Mouse (Mus musculus): ENCODE data around the gene Rnf167. TPM values are rescaled to one million over a fixed set of nuclear protein-coding genes. Genes with fewer than 3 reads are reported as not detected.

Rnf167 gene
- polyA plus RNA-seq, 1 experiment from 2014 or later = 129 TPM

DNA sequence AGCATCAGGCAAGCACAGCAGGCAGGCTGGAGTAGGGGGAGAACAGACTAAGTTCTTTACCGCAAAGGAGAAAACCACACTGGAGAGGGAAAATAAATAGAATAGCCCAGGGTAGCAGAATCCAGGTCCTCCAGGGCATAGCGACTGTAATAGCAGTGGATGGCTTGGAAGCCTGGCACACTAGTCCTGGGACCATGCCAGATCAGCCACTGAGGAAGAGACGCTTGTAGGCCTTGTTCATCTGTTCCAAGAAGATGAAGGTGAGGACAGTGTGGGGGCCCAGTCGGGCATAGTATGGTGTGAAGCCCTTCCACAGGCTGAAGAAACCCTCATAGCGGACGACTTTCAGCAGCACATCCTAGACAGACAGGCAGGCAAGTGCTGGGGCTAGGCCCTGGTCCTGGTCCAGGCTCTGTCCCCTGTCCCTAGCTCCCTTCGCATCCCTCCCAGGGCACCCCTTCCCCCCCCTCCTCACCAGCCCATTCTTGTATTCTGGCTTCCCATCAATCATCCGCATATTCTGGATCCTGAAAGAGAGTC, 2.4 kb upstream of the Rnf167 start:
- Histone ChIP-seq H3K4me2 (ENCODE audit: low read depth, low read length) (no peak overlapping the region), H3K36me3 (ENCODE audit: control insufficient read depth, insufficient read depth, low read length) (peaks cover 25% of the 10 kb centered on the region), H3K9me3 (ENCODE audit: control insufficient read depth, low read length) (no peaks in the 10 kb centered on the region), H3K4me1 (replicated peaks; ENCODE audit: control insufficient read depth, insufficient read depth, low read length) (peaks cover 26% of the 10 kb centered on the region), H3K4me3 (ENCODE audit: low read length) (no peak overlapping the region), H3K9ac (ENCODE audit: low read length) (no peak overlapping the region), H3K27me3 (ENCODE audit: control insufficient read depth, insufficient read depth, low read depth, low read length) (no peaks in the 10 kb centered on the region), H3K27ac (ENCODE audit: low read length) (no peak overlapping the region)
- ATAC-seq (ENCODE audit: low read depth) = no peak
- WGBS = 93% methylated on average over 8 of the region's 8 CpGs

DNA sequence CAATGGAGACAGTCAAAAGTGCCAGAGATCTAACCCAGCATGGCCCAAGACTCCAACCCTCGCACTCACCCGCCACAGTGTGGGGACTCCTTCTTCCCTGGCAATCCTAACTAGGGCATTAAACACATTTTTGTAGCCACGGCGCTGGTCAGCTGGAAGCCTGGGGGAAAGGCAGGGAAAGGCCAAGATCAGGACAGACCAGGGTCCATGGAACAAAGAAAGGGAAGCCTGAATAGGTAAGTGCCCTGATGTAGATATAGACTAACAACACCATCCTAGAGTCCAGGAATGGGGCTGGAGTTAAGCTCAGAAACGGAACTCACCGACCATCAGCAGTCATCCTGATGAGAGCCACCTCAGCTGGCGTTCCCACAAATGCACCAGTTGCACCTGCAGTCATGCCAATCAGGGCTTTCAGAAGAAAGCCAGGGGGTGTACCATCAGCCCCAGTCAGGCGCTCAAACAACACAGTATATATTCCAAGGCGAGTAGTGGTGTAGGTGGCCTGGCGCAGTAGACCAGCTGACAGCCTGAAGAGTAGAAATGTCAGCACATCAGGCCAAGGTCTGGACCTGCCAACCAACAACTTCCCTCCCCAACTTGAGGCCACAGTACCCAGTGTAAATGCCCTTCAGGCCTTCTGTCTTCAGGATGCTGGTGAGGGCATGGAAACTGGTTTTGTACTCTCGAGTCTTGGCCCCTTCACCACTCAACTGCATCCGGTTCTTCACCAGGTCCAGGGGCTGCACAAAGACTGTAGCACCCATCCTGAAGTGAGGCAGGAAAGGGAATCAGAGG, 1.4 kb upstream of the Rnf167 start:
- Histone ChIP-seq H3K36me3 (ENCODE audit: control insufficient read depth, insufficient read depth, low read length) (peaks cover 28% of the 10 kb centered on the region), H3K9me3 (ENCODE audit: control insufficient read depth, low read length) (no peaks in the 10 kb centered on the region), H3K9ac (ENCODE audit: low read length) (peak overlapping the region; percentile 96), H3K27me3 (ENCODE audit: control insufficient read depth, insufficient read depth, low read depth, low read length) (no peaks in the 10 kb centered on the region), H3K27ac (ENCODE audit: low read length) (0 out of 2 replicates have a peak overlapping the region, but pooled peaks have one; percentile 93), H3K4me2 (ENCODE audit: low read depth, low read length) (peak overlapping the region; percentile 76), H3K4me3 (ENCODE audit: low read length) (peak overlapping the region; percentile 91), H3K4me1 (replicated peaks; ENCODE audit: control insufficient read depth, insufficient read depth, low read length) (peaks cover 27% of the 10 kb centered on the region)
- ATAC-seq (ENCODE audit: low read depth) = no peak
- WGBS = 82% methylated on average over 12 of the region's 12 CpGs

DNA sequence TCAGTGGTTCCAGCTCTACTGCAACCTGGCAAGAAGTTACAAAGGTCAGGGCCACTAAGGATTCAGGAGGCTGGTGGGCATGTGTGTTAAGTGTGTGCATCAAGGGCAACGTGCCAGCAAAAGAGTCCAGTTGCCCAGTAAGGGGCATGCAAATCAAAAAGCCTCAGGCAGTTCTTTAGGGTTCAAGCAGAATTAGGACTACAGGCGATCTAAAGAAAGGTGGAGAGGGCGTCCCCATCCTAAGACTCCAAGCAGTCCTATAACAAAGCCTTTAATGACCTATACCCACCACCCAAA, 828 bp upstream of the Rnf167 start:
- H3K36me3 ChIP-seq (ENCODE audit: control insufficient read depth, insufficient read depth, low read length) = peaks cover 34% of the 10 kb centered on the region
- H3K4me1 ChIP-seq (replicated peaks; ENCODE audit: control insufficient read depth, insufficient read depth, low read length) = peaks cover 32% of the 10 kb centered on the region
- WGBS = 19% methylated on average over 3 of the region's 3 CpGs
- H3K4me3 ChIP-seq (ENCODE audit: low read length) = peak overlapping the region; percentile 91
- no peaks in the 10 kb centered on the region for H3K27me3 ChIP-seq (ENCODE audit: control insufficient read depth, insufficient read depth, low read depth, low read length)
- H3K4me2 ChIP-seq (ENCODE audit: low read depth, low read length) = peak overlapping the region; percentile 76
- peak overlapping the region; percentile 96 for H3K9ac ChIP-seq (ENCODE audit: low read length)
- peak overlapping the region; percentile 93 for H3K27ac ChIP-seq (ENCODE audit: low read length)
- no peak for ATAC-seq (ENCODE audit: low read depth)
- no peaks in the 10 kb centered on the region for H3K9me3 ChIP-seq (ENCODE audit: control insufficient read depth, low read length)

DNA sequence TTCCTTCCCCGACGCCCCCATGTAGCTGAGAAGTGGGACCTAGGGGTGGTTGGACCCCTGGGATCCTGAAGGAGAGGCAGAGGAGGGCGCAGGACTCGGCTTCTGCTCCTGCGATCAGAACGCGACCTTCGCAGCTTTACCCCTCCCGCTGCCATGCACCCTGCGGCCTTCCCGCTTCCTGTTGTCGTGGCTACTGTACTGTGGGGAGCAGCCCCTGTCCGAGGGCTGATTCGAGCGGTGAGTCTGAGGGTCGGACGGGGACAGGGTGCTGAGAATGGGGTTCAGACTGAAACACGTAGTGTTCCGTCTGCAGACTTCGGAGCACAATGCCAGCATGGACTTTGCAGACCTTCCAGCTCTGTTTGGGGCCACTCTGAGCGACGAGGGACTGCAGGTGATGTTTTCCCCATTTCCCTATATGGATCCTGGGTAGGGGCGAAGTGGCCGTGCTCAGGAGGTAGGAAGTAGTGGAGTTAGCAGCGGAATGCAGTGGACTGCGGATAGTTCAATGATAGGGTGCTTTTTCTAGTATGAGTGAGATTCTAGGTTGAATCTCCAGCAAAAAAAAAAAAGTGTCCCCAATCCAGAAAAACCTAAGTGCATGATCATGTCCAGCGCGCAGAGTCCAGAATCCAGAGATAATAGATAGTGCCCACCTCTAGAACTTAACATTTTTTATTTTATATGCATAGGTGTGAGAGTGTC, 833 bp downstream of the Rnf167 start:
- peak; percentile 16 for ATAC-seq (ENCODE audit: low read depth)

DNA sequence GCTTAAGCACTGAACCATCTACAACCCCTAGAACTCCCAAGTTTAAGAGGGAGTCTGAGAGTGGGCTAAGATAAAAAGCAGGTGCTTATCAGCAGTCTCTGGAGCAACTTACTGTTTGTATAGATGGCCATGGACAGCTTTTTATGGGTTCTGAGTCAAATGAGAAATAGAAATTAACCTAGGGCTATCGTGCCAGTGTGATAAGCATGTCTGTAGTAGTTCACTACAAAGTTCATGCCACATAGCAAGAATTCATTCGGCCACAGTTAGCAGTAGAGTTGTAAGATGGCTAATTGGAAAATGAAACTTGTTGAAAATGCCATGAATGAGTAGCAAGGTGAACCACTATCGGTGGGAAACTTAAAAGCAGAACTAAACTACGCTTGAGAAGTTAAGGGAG, 1.5 kb downstream of the Rnf167 start:
- peaks cover 44% of the 10 kb centered on the region for H3K36me3 ChIP-seq (ENCODE audit: control insufficient read depth, insufficient read depth, low read length)
- peak overlapping the region; percentile 91 for H3K4me3 ChIP-seq (ENCODE audit: low read length)
- H3K27me3 ChIP-seq (ENCODE audit: control insufficient read depth, insufficient read depth, low read depth, low read length) = no peaks in the 10 kb centered on the region
- peaks cover 49% of the 10 kb centered on the region for H3K4me1 ChIP-seq (replicated peaks; ENCODE audit: control insufficient read depth, insufficient read depth, low read length)
- no peak for ATAC-seq (ENCODE audit: low read depth)
- WGBS = 71% methylated on average over 4 of the region's 4 CpGs
- peak overlapping the region; percentile 95 for H3K9ac ChIP-seq (ENCODE audit: low read length)
- H3K27ac ChIP-seq (ENCODE audit: low read length) = no peak overlapping the region
- peak overlapping the region; percentile 94 for H3K4me2 ChIP-seq (ENCODE audit: low read depth, low read length)
- H3K9me3 ChIP-seq (ENCODE audit: control insufficient read depth, low read length) = no peaks in the 10 kb centered on the region

More for the DNA sequence above, 833 bp downstream of the Rnf167 start:
- peaks cover 49% of the 10 kb centered on the region for H3K4me1 ChIP-seq (replicated peaks; ENCODE audit: control insufficient read depth, insufficient read depth, low read length)
- H3K9ac ChIP-seq (ENCODE audit: low read length) = peak overlapping the region; percentile 95
- H3K27ac ChIP-seq (ENCODE audit: low read length) = peak overlapping the region; percentile 99
- H3K4me3 ChIP-seq (ENCODE audit: low read length) = peak overlapping the region; percentile 91
- no peaks in the 10 kb centered on the region for H3K27me3 ChIP-seq (ENCODE audit: control insufficient read depth, insufficient read depth, low read depth, low read length)
- H3K9me3 ChIP-seq (ENCODE audit: control insufficient read depth, low read length) = no peaks in the 10 kb centered on the region
- 3% methylated on average over 28 of the region's 28 CpGs for WGBS
- H3K36me3 ChIP-seq (ENCODE audit: control insufficient read depth, insufficient read depth, low read length) = peaks cover 46% of the 10 kb centered on the region
- peak overlapping the region; percentile 94 for H3K4me2 ChIP-seq (ENCODE audit: low read depth, low read length)

DNA sequence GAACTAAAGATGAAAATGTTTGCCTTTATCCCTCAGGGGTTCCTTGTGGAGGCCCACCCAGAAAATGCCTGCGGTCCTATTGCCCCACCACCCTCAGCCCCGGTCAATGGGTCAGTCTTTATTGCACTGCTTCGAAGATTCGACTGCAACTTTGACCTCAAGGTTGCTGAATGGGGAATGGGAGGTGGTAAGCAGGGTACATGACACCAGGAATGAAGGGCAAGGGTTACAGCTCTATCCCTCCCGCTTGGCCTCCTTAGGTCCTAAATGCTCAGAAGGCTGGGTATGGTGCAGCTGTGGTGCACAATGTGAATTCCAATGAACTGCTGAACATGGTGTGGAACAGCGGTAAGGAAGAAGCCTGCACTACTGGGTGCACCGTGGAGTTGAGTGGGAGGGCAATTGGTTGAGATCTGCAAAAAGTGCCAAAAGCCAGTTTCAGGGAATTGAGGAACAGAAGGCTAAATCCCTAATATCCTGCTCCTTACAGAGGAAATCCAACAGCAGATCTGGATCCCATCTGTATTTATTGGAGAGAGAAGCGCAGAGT, 2.2 kb downstream of the Rnf167 start:
- H3K36me3 ChIP-seq (ENCODE audit: control insufficient read depth, insufficient read depth, low read length) = peaks cover 42% of the 10 kb centered on the region
- ATAC-seq (ENCODE audit: low read depth) = no peak
- no peaks in the 10 kb centered on the region for H3K9me3 ChIP-seq (ENCODE audit: control insufficient read depth, low read length)
- H3K4me2 ChIP-seq (ENCODE audit: low read depth, low read length) = 0 out of 2 replicates have a peak overlapping the region, but pooled peaks have one; percentile 94
- no peaks in the 10 kb centered on the region for H3K27me3 ChIP-seq (ENCODE audit: control insufficient read depth, insufficient read depth, low read depth, low read length)
- 77% methylated on average over 8 of the region's 8 CpGs for WGBS
- no peak overlapping the region for H3K27ac ChIP-seq (ENCODE audit: low read length)
- no peak overlapping the region for H3K9ac ChIP-seq (ENCODE audit: low read length)
- peak overlapping the region; percentile 91; the same call in 1 of the 2 replicates for H3K4me3 ChIP-seq (ENCODE audit: low read length)
- peaks cover 49% of the 10 kb centered on the region for H3K4me1 ChIP-seq (replicated peaks; ENCODE audit: control insufficient read depth, insufficient read depth, low read length)

DNA sequence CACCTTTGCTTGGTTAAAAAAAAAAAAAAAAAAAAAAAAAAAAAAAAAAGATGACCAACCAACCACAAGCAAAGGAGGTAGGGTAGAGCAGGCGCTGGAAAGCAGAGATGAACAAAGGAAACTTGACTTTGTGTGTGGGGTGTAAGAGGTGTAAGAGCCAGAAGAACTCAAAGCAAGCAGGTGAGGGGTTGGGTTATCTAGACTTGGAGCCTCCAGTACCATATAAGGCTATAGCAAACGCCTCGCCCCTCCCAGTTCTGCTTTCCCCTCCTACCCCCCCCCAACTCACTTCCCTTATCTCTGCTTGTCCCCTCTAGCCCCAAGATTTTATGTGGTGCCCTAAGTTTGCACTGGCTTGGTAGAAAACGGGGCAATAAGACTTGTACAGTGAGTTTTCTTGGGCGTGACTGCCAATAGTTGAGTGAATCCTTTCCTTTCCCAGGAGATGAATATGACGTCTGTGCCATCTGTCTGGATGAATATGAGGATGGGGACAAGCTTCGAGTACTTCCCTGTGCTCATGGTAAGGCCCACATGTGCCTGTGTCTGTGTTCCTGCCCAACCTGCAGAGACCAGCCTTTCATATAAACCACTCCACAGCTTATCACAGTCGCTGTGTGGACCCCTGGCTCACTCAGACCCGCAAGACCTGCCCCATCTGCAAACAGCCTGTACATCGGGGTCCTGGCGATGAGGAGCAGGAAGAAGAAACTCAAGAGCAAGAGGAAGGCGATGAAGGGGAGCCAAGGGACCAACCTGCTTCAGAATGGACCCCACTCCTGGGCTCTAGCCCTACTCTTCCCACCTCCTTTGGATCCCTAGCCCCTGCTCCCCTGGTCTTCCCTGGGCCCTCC, 3.5 kb downstream of the Rnf167 start:
- Histone ChIP-seq H3K36me3 (ENCODE audit: control insufficient read depth, insufficient read depth, low read length) (peaks cover 35% of the 10 kb centered on the region), H3K4me1 (replicated peaks; ENCODE audit: control insufficient read depth, insufficient read depth, low read length) (peaks cover 47% of the 10 kb centered on the region), H3K27ac (ENCODE audit: low read length) (peak overlapping the region; percentile 14), H3K27me3 (ENCODE audit: control insufficient read depth, insufficient read depth, low read depth, low read length) (no peaks in the 10 kb centered on the region), H3K9ac (ENCODE audit: low read length) (peak overlapping the region; percentile 22; the same call in 1 of the 2 replicates), H3K9me3 (ENCODE audit: control insufficient read depth, low read length) (no peaks in the 10 kb centered on the region), H3K4me2 (ENCODE audit: low read depth, low read length) (peak overlapping the region; percentile 9; the same call in 1 of the 2 replicates), H3K4me3 (ENCODE audit: low read length) (0 out of 2 replicates have a peak overlapping the region, but pooled peaks have one; percentile 2)
- 61% methylated on average over 12 of the region's 12 CpGs for WGBS
- no peak for ATAC-seq (ENCODE audit: low read depth)

DNA sequence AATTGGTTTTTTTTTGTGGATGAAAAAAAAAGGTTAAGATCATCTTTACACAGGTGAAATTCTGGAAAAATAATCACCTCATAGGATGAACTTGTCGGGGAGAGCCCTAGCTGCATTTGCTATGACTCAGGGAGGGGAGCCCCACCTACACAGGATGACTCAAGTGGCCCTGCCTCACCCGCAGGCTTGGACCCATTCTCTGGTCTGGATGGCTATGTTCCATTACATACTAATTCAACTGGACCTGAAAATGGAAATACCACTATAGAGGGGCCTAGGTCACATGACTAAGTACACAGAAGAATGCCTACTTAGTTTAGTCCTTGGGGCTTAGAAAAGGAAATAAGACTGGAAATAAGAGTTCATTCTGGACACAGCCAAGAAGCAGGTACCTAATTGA, 4.4 kb downstream of the Rnf167 start:
- peaks cover 47% of the 10 kb centered on the region for H3K4me1 ChIP-seq (replicated peaks; ENCODE audit: control insufficient read depth, insufficient read depth, low read length)
- peaks cover 35% of the 10 kb centered on the region for H3K36me3 ChIP-seq (ENCODE audit: control insufficient read depth, insufficient read depth, low read length)
- H3K27ac ChIP-seq (ENCODE audit: low read length) = no peak overlapping the region; the same call in 1 of the 2 replicates
- no peaks in the 10 kb centered on the region for H3K27me3 ChIP-seq (ENCODE audit: control insufficient read depth, insufficient read depth, low read depth, low read length)
- H3K4me2 ChIP-seq (ENCODE audit: low read depth, low read length) = peak overlapping the region; percentile 20; the same call in 1 of the 2 replicates
- no peaks in the 10 kb centered on the region for H3K9me3 ChIP-seq (ENCODE audit: control insufficient read depth, low read length)
- 52% methylated on average over 2 of the region's 2 CpGs for WGBS
- ATAC-seq (ENCODE audit: low read depth) = no peak
- peak overlapping the region; percentile 41; the same call in 1 of the 2 replicates for H3K9ac ChIP-seq (ENCODE audit: low read length)
- 0 out of 2 replicates have a peak overlapping the region, but pooled peaks have one; percentile 10 for H3K4me3 ChIP-seq (ENCODE audit: low read length)

All from lung, embryonic 16.5 days (tissue).